Mouse (Mus musculus) embryo, embryonic 9.5 days (tissue): ENCODE data around the gene Tmx1.

ENCODE experiments used
- DNase-seq: peaks from one replicate; pipeline ENCODE4 v3.0.0-alpha.2; 2017; ENCODE audit errors: extremely low spot score

The Tmx1 gene

GRCm38 (mm10) chr12:70452726-70453645, at the start of gene Tmx1:
TSS of gene Tmx1 (plus strand) at chr12:70453095.
- peak; percentile 97 for DNase-seq

- DNase-seq, result no peak
Measured at GRCm38 (mm10) chr12:70404327-70404726, 48.6 kb upstream of the Tmx1 start.

- DNase-seq, result no peak
Measured at GRCm38 (mm10) chr12:70408396-70408795, 44.5 kb upstream of the Tmx1 start.

GRCm38 (mm10) chr12:70409600-70409999, 43.3 kb upstream of the Tmx1 start:
- DNase-seq, result no peak

GRCm38 (mm10) chr12:70420216-70420615, 32.7 kb upstream of the Tmx1 start:
- DNase-seq, result no peak

GRCm38 (mm10) chr12:70421028-70421427, 31.9 kb upstream of the Tmx1 start:
- no peak for DNase-seq

- peak; percentile 15 for DNase-seq
Measured at GRCm38 (mm10) chr12:70422322-70423118, 30.4 kb upstream of the Tmx1 start.

GRCm38 (mm10) chr12:70427885-70428284, 25.0 kb upstream of the Tmx1 start:
- DNase-seq, result no peak

GRCm38 (mm10) chr12:70429637-70430036, 23.3 kb upstream of the Tmx1 start:
- no peak for DNase-seq

- peak; percentile 35 for DNase-seq
Measured at GRCm38 (mm10) chr12:70430307-70430950, 22.5 kb upstream of the Tmx1 start.

- DNase-seq, result no peak
Measured at GRCm38 (mm10) chr12:70431428-70431827, 21.5 kb upstream of the Tmx1 start.

- DNase-seq, result no peak
Measured at GRCm38 (mm10) chr12:70449961-70450360, 2.9 kb upstream of the Tmx1 start.

- no peak for DNase-seq
Measured at GRCm38 (mm10) chr12:70451533-70451932, 1.4 kb upstream of the Tmx1 start.

GRCm38 (mm10) chr12:70452143-70452542, 752 bp upstream of the Tmx1 start:
- no peak for DNase-seq

GRCm38 (mm10) chr12:70455226-70455625, 2.3 kb downstream of the Tmx1 start:
- DNase-seq, result no peak

GRCm38 (mm10) chr12:70459546-70459945, 6.7 kb downstream of the Tmx1 start:
- DNase-seq, result no peak

- DNase-seq, result no peak
Measured at GRCm38 (mm10) chr12:70464016-70464415, 11.1 kb downstream of the Tmx1 start.

- no peak for DNase-seq
Measured at GRCm38 (mm10) chr12:70475336-70475735, 22.4 kb downstream of the Tmx1 start.

GRCm38 (mm10) chr12:70476884-70477576, 24.1 kb downstream of the Tmx1 start:
- no peak for DNase-seq

GRCm38 (mm10) chr12:70477593-70478287, 24.8 kb downstream of the Tmx1 start:
- peak; percentile 49 for DNase-seq

GRCm38 (mm10) chr12:70485956-70486355, 33.1 kb downstream of the Tmx1 start:
- no peak for DNase-seq
